Mouse (Mus musculus): ENCODE results near the gene Hfe. TPM values are rescaled to one million over a fixed set of nuclear protein-coding genes. Genes with fewer than 3 reads are reported as not detected.
"Not testable (repeated sequence)": the region's sequence is repeated elsewhere in the genome, so short reads cannot be mapped to it uniquely, and the experiment has no call there.

The Hfe gene
- total RNA-seq, 2 experiments from 2014 or later, result 33.3 to 45.6 TPM

- no peak for DNase-seq (ENCODE audit: low spot score in 2 of 2)
These were observed 23.5 kb downstream of the Hfe start for GRCm38 (mm10) chr13:23687181-23687580.

GRCm38 (mm10) chr13:23685966-23686365, 24.7 kb downstream of the Hfe start:
- no peak for DNase-seq (ENCODE audit: low spot score in 2 of 2)

DNA sequence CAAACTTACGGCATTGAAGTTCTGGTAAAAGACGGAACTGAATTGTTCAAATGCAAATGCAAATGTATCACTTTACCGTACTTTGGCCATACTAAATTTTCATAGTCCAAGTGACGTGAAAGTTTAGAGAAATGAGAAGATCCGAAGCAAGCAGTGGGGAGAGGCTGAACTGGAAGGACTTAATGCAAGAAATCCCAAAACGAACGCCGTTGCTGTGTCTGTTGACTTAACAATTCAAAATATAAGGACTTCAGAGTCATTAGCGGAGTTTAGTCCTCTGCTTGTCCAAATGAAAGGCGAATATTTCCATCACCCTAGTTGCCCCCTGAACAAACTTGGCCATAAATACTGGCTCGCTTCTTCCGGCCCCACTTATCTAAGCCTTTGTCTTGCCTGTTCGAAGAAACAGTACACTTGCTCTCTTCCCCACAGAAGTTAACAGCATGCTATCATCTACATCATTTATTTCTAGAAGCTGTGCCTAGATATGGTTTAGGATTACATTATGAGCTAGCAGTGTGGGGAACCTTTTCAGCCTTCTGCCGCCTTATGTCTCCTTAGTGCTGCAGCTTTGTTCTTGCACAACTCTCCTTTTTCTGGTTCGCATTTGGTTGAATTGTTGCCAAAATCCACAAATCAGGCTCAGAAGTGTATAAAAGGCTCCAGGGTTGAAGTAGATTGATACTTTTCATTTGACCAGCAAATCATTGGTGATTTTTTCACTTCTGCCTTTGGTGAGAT, 25.4 kb downstream of the Hfe start:
- no peak for DNase-seq (ENCODE audit: low spot score in 2 of 2)

DNA sequence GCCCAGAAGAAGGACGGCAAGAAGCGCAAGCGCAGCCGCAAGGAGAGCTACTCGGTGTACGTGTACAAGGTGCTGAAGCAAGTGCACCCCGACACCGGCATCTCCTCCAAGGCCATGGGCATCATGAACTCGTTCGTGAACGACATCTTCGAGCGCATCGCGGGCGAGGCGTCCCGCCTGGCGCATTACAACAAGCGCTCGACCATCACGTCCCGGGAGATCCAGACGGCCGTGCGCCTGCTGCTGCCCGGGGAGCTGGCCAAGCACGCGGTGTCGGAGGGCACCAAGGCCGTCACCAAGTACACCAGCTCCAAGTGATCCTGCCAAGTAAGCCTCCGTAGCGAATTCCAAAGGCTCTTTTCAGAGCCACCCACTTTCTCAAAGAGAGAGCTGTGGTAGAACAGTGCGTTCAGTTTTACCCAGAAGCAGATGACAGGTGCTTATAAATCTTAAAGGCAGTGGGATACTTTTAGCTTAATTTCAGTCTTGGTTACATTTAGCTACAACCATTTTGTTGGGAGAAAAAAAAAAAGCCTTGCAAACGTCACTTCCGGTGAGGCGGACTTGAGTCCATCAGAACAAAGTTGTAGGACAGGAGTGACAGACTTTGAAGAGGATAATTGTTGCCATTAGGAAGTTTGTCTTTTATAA, 26.2 kb downstream of the Hfe start:
- peak in 1 of 2 experiments; percentile 23 for DNase-seq (ENCODE audit: low spot score in 2 of 2)

DNA sequence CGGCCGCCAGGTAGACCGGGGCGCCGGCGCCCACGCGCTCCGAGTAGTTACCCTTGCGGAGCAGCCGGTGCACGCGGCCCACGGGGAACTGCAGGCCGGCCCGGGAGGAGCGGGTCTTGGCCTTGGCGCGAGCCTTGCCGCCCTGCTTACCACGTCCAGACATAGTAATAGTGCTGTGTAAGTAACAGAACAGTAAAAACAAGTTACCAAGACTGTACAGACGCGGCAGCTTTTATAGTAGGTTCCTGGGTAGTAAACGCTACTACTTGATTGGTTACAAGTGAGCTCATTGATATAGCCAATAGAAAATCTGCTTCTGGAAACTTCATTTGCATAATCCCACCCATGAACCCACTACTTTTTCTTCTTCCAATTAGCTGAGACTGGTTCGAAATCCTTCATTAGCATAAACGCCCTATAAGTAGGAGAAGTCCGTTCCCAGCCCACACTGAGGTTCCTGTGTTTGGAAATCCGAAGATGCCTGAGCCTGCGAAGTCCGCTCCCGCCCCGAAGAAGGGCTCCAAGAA, 26.8 kb downstream of the Hfe start, which contains the start of the genes Hist1h2ac and Hist1h2bc:
TSS of gene Hist1h2ac (minus strand) at position 194 of the 527 bp plus-strand sequence.
TSS of gene Hist1h2bc (plus strand) at position 445 of the 527 bp plus-strand sequence.
- DNase-seq (ENCODE audit: low spot score in 2 of 2), result peak; percentile 72 to 85

GRCm38 (mm10) chr13:23682947-23683754, 27.5 kb downstream of the Hfe start:
- not testable (repeated sequence) for DNase-seq (ENCODE audit: low spot score in 2 of 2)

GRCm38 (mm10) chr13:23682623-23682946, 28.1 kb downstream of the Hfe start:
- DNase-seq (ENCODE audit: low spot score in 2 of 2), result no peak

DNA sequence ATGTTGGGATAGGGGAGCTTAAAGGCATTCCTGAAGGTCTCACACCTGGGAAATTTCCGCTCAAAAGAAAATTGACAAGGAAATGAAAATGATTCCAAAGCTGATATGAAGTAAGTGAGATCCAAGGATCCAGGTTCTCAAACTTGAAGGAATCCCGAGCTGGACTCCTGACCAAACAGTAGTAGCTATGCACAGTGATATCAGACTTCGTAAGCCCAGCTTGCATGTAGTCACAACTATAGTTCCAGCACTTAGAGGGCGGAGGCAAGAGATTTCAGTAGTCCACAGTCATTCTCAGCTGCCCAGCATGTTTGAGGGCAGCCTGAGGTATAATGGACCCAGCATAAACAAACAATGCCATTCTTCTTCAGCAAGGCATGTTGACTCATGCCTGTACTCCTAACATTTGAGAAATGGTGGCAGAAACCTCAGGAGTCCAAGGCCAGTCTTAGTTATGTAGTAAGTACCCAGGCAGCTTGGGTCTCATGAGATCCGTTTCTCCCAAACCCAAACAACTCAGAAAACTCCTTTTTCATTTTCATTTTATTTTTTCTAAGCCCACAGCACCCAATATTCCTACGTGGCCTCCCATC, 28.6 kb downstream of the Hfe start:
- no peak for DNase-seq (ENCODE audit: low spot score in 2 of 2)

DNA sequence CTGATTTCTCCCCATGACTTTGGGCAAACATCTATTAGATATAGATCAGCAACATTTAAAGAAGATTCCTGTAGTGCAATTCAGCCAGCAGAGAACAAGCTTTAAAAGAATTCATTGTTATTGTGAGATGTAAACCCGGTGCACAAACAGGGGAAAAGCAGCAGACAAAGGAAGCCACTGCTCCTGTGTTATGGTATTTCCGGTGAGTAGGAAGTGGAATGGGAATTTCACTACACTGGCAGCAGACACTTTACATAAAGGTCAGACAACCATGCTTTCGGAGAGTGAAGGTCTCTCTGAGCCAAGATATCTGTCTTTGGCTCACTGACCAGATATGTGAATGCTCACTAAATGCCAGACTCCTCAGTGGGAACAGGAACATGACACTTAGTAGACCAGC, 48.1 kb downstream of the Hfe start:
- no peak for DNase-seq (ENCODE audit: low spot score in 2 of 2)

GRCm38 (mm10) chr13:23659636-23660366, 50.9 kb downstream of the Hfe start:
- no peak for DNase-seq (ENCODE audit: low spot score in 2 of 2)

Small RNAs within 50 kb of the gene (microRNA-seq; reads per million reads assigned to microRNA genes)
- gene Gm44314 (ENCODE audit: borderline number of aligned reads in 2 of 2) (0 reads per million in 2 experiments), gene Gm44350 (ENCODE audit: borderline number of aligned reads in 2 of 2) (0 reads per million in 2 experiments), gene Gm44484 (ENCODE audit: borderline number of aligned reads in 2 of 2) (0 reads per million in 2 experiments)

Other genes with a start within 250 kb of the Hfe start
- gene Btn1a1, start 245.0 kb downstream of the Hfe start, total RNA-seq (2021), result under 1 TPM in 1 of 2 experiments, not detected in 1; 0.10 TPM
- gene Btn2a2, start 222.0 kb downstream of the Hfe start, total RNA-seq (2021), result not detected
- 100 to 1,000 TPM; 400 to 445 TPM for gene Hist1h4h, start 179.8 kb downstream of the Hfe start, total RNA-seq (2021)
- 10 to 100 TPM in 1 of 2 experiments, 1 to 10 TPM in 1; 8.5 to 12.6 TPM for gene Hist1h2af, start 176.9 kb downstream of the Hfe start, total RNA-seq (2021)
- 1 to 10 TPM; 3.8 to 4.7 TPM for gene Hist1h3g, start 175.4 kb downstream of the Hfe start, total RNA-seq (2021)
- 1 to 10 TPM; 1.8 to 2.2 TPM for gene Hist1h2bh, start 167.5 kb downstream of the Hfe start, total RNA-seq (2021)
- 10 to 100 TPM; 12.6 to 12.7 TPM for gene Hist1h3f, start 166.8 kb downstream of the Hfe start, total RNA-seq (2021)
- gene Hist1h4f, start 159.2 kb downstream of the Hfe start, total RNA-seq (2021), result 10 to 100 TPM; 32.5 to 41.1 TPM
- 1 to 10 TPM; 1.5 to 1.6 TPM for gene Hist1h1d, start 157.6 kb downstream of the Hfe start, total RNA-seq (2021)
- 10 to 100 TPM; 31.7 to 35.9 TPM for gene Hist1h3e, start 148.5 kb downstream of the Hfe start, total RNA-seq (2021)
- 1 to 10 TPM; 2.9 to 3.8 TPM for gene Hist1h2ae, start 139.6 kb downstream of the Hfe start, total RNA-seq (2021)
- gene Hist1h2bg, start 139.5 kb downstream of the Hfe start, total RNA-seq (2021), result 10 to 100 TPM; 54.4 to 56.8 TPM
- 10 to 100 TPM; 15.9 to 21.9 TPM for gene Hist1h2bf, start 136.7 kb downstream of the Hfe start, total RNA-seq (2021)
- gene Hist1h2ad, start 136.5 kb downstream of the Hfe start, total RNA-seq (2021), result 1 to 10 TPM; 5.6 to 6.1 TPM
- gene Hist1h3d, start 135.1 kb downstream of the Hfe start, total RNA-seq (2021), result 1 to 10 TPM; 3.2 to 3.9 TPM
- 100 to 1,000 TPM; 125 to 153 TPM for gene Hist1h4d, start 129.3 kb downstream of the Hfe start, total RNA-seq (2021)
- 10 to 100 TPM in 1 of 2 experiments, 1 to 10 TPM in 1; 9.3 to 13.3 TPM for gene Hist1h2be, start 89.7 kb downstream of the Hfe start, total RNA-seq (2021)
- 10 to 100 TPM; 33.6 to 39.8 TPM for gene Hist1h1e, start 88.3 kb downstream of the Hfe start, total RNA-seq (2021)
- 1 to 10 TPM; 2.0 to 2.2 TPM for gene Hist1h2ac, start 26.9 kb downstream of the Hfe start, total RNA-seq (2021)
- gene Hist1h2bc, start 26.7 kb downstream of the Hfe start, total RNA-seq (2021), result 100 to 1,000 TPM; 115 to 172 TPM
- gene Hist1h1t, start 15.0 kb downstream of the Hfe start, total RNA-seq (2021), result not detected
- gene Hist1h4c, start 12.4 kb downstream of the Hfe start, total RNA-seq (2021), result 10 to 100 TPM; 79.0 to 94.6 TPM
- gene Hist1h1c, start 28.0 kb upstream of the Hfe start, total RNA-seq (2021), result 100 to 1,000 TPM; 157 to 187 TPM
- 1 to 10 TPM; 4.6 to 5.4 TPM for gene Hist1h3c, start 34.7 kb upstream of the Hfe start, total RNA-seq (2021)
- gene Hist1h2bb, start 35.9 kb upstream of the Hfe start, total RNA-seq (2021), result 10 to 100 TPM; 16.2 to 17.9 TPM
- 10 to 100 TPM; 19.4 to 19.5 TPM for gene Hist1h2ab, start 40.3 kb upstream of the Hfe start, total RNA-seq (2021)
- gene Hist1h3b, start 41.4 kb upstream of the Hfe start, total RNA-seq (2021), result 10 to 100 TPM; 16.4 to 23.4 TPM
- 10 to 100 TPM; 61.2 to 90.4 TPM for gene Hist1h4b, start 46.2 kb upstream of the Hfe start, total RNA-seq (2021)
- gene Hist1h4a, start 50.4 kb upstream of the Hfe start, total RNA-seq (2021), result 10 to 100 TPM; 21.6 to 23.4 TPM
- 10 to 100 TPM; 18.1 to 28.1 TPM for gene Hist1h3a, start 51.5 kb upstream of the Hfe start, total RNA-seq (2021)
- gene Hist1h1a, start 52.8 kb upstream of the Hfe start, total RNA-seq (2021), result 10 to 100 TPM in 1 of 2 experiments, 1 to 10 TPM in 1; 7.1 to 14.2 TPM
- gene Trim38, start 59.1 kb upstream of the Hfe start, total RNA-seq (2021), result not detected
- not detected for gene Slc17a2, start 96.1 kb upstream of the Hfe start, total RNA-seq (2021)
- under 1 TPM; 0.16 to 0.86 TPM for gene Slc17a3, start 128.6 kb upstream of the Hfe start, total RNA-seq (2021)
- gene Slc17a1, start 156.9 kb upstream of the Hfe start, total RNA-seq (2021), result not detected
- gene Slc17a4, start 204.2 kb upstream of the Hfe start, total RNA-seq (2021), result under 1 TPM in 1 of 2 experiments, not detected in 1; 0.53 TPM
- not detected for gene Hist1h2ba, start 223.3 kb upstream of the Hfe start, total RNA-seq (2021)
- gene Hist1h2aa, start 223.6 kb upstream of the Hfe start, total RNA-seq (2021), result not detected

All from adrenal gland, adult 18-20 months (tissue).